Mouse (Mus musculus) small intestine, adult 2 months (tissue): ENCODE measurements at regions not wholly inside any gene's neighbourhood (a gene's known extent, or its start where the extent isn't known, plus 50 kb on each side); places are given as distances from the start of the nearest gene placed in this dataset.

Source experiments
- H3K27ac ChIP-seq: fragments of 200-500 bp; 2 replicates; pipeline ENCODE4 v1.5.1; 2012; ENCODE audit warnings: low read depth, low read length, control low read depth, inconsistent platforms; ENCODE audit not compliant: insufficient read depth
- H3K27me3 ChIP-seq: fragments of 200-500 bp; 2 replicates; pipeline ENCODE4 v1.6.1; 2012; ENCODE audit warnings: mild to moderate bottlenecking, moderate library complexity, low read length, inconsistent platforms; ENCODE audit not compliant: control insufficient read depth, insufficient read depth
- H3K36me3 ChIP-seq: fragments of 200-500 bp; 2 replicates; pipeline ENCODE4 v1.6.1; 2012; ENCODE audit warnings: mild to moderate bottlenecking, low read length, control low read depth, inconsistent platforms; ENCODE audit not compliant: control insufficient read depth, insufficient read depth
- H3K4me1 ChIP-seq: fragments of 200-500 bp; 2 replicates; pipeline ENCODE4 v1.6.1; 2012; ENCODE audit warnings: low read length, inconsistent platforms, mixed read lengths; ENCODE audit not compliant: control insufficient read depth, insufficient read depth, insufficient read length
- H3K4me3 ChIP-seq: fragments of 200-500 bp; 2 replicates; pipeline ENCODE4 v1.5.1; 2012; ENCODE audit warnings: low read depth, mild to moderate bottlenecking, control low read depth, inconsistent platforms, low read length, moderate library complexity
- CTCF ChIP-seq: fragments of 200-500 bp; IDR thresholded peaks from 2 replicates; pipeline ENCODE4 v1.5.1; 2012; ENCODE audit warnings: low read depth, mild to moderate bottlenecking, control low read depth, inconsistent platforms, low read length, moderate library complexity, mixed read lengths; ENCODE audit not compliant: insufficient replicate concordance, insufficient read length; ENCODE audit errors: extremely low read depth
- POLR2A ChIP-seq: fragments of 200-500 bp; IDR thresholded peaks from 2 replicates; pipeline ENCODE4 v1.6.1; 2012; ENCODE audit warnings: low read depth, mild to moderate bottlenecking, control low read depth, inconsistent platforms, low read length, moderate library complexity
- WGBS: fragments of 180-500 bp; shearing (Covaris S2); methylation state at CpG from one replicate; pipeline ENCODE4 v1.1.7; 2018; 5-methylcytosine and 5-hydroxymethylcytosine counted together

DNA sequence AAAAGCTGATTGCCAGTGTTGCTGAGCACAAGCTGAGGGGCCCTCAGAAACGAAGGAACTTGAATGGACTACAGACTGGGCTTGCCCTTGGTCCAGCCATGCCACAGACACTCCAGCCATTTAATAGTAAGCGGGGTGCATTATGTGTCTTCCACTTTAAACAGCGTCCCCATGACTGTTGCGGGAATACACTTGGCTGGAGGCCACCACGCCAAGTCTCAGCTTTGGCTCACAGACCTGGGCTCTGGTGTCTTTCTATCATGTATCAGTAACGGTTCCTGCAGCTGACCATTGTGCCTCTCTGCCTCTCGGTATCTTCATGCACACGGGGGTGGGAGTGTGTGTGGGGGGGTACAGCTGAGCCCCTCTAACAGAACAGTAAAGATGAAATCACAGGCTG lies 62.0 kb upstream of the Sdk2 start:
- Histone ChIP-seq H3K36me3 (no peaks in the 10 kb centered on the region), H3K4me1 (no peaks in the 10 kb centered on the region), H3K27ac (no peak overlapping the region), H3K27me3 (no peaks in the 10 kb centered on the region), H3K4me3 (no peak overlapping the region)
- WGBS = 85% methylated on average over 8 of the region's 8 CpGs
- TF ChIP-seq POLR2A (no peak), CTCF (no peak)

DNA sequence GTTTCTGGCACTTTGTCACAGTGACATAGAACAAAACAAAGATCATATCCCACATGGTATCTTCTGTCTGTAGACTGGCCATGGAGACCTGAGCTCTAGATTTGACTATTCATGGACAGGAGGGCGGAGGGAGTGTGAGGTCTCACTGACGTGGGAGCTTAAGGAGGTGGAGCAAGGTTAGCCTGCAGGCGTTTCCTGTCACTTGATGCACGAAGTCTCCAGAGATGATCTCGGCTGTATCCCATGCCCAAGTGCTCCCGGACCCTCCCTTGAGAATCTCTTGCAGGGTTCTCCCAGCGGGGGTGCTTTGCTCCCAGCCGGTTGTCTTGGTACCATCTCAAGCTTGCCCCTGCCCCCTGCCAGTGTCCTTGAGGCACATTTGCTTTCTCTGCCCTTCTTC lies 60.6 kb upstream of the Sdk2 start:
- Histone ChIP-seq H3K4me1 (no peaks in the 10 kb centered on the region), H3K36me3 (no peaks in the 10 kb centered on the region), H3K27me3 (no peaks in the 10 kb centered on the region), H3K4me3 (no peak overlapping the region), H3K27ac (no peak overlapping the region)
- TF ChIP-seq CTCF (no peak), POLR2A (no peak)
- 33% methylated on average over 8 of the region's 8 CpGs for WGBS

DNA sequence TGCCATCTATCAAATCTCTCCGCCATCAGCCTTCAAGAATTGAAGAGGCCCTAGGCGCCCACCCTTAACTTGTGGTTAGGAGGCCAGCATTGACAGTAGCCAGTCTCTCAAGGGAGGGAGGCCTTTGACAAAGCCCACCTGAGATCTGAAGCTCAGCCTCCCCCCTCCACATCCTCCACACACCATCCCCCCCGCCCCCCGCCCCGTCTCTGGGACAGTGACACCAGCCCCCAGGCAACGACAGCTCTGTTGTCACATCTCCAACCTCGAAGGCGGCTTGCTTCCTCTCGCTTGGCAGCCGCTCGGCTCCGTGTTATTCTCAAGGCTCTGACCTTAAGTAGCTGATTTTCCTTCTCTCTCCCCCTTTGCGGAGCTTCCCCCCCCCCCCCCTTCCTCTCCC lies 55.3 kb upstream of the Sdk2 start:
- Histone ChIP-seq H3K36me3 (no peaks in the 10 kb centered on the region), H3K27ac (no peak overlapping the region), H3K27me3 (no peaks in the 10 kb centered on the region), H3K4me1 (no peaks in the 10 kb centered on the region), H3K4me3 (no peak overlapping the region)
- WGBS = 67% methylated on average over 13 of the region's 13 CpGs
- no peak for TF ChIP-seq CTCF
- no peak for TF ChIP-seq POLR2A

GRCm38 (mm10) chr11:114119135-114119534 lies 52.3 kb upstream of the Sdk2 start:
- Histone ChIP-seq H3K27me3 (no peaks in the 10 kb centered on the region), H3K4me3 (no peak overlapping the region), H3K36me3 (no peaks in the 10 kb centered on the region), H3K27ac (no peak overlapping the region), H3K4me1 (no peaks in the 10 kb centered on the region)
- TF ChIP-seq CTCF = no peak
- no peak for TF ChIP-seq POLR2A
- 76% methylated on average over 9 of the region's 9 CpGs for WGBS
